Mouse (Mus musculus) heart, adult 9 months (tissue): ENCODE data around the gene Cds1.

Experiments
- DNase-seq, 2 experiments: peaks; one replicate each; pipeline ENCODE4 v3.0.0; 2022; ENCODE audit warnings: low spot score in 2 of 2

Gene Cds1

DNA sequence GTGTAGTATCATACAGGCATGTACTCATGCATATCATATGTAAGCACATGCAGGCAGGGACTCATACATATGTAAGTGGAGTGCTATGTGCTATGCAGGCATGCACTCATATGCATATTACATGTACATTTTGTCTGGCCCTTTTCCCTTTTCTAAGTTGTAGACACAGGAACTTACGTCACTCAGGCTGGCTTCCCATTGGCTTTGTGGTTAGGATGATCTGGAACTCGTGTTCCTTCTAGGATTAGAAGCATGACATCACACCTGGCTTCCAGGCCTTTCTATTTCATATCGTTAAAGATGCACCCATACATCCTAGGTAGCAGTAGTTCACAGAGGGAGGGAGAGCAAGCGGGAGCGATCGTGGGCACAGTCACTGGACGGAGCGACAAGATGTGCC is 10.3 kb downstream of the Cds1 start:
- no peak for DNase-seq

DNA sequence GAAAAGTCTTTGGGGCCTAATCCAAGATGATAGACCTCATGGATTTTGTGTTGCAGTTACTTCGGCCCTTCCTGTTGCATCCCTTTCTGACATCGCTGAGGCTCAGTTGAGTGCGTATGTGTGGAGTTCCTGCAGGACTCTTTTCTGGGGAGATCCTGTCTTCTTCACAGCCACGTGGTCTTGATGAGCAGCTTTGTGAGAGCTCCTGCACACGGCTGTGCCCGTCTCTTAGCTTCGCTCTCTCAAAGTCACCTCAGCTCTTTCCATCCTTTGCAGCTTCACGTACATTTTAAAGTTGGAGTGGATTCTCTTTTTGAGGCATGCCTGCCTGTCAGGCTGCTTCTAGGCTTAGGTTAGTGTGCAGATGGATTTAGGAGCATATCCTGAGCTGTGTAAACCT is 11.6 kb downstream of the Cds1 start:
- DNase-seq = no peak

DNA sequence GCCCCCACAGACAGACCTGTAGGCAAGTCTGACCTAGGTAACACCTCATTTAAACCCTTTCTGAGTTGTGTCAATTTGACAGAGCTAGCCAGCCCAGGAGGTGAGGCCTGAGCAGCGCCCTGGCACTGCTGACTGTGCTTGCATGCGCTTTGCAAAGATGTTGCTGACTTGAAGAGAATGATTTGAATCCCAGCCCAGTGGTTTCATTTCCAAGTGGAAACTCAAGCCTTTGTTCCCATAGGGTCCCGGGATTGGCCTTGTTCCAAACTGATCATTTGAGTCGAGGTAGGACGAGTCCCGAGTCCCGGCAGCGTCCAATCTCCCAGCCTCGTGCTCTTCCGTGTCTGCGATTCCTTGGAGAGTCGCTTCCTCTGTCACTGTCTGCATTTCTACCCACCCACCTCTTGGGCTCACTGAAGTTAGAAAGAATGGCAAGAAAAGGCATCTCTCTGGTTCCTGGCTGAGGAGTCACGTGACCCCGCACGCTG is 14.5 kb downstream of the Cds1 start:
- DNase-seq = no peak

DNA sequence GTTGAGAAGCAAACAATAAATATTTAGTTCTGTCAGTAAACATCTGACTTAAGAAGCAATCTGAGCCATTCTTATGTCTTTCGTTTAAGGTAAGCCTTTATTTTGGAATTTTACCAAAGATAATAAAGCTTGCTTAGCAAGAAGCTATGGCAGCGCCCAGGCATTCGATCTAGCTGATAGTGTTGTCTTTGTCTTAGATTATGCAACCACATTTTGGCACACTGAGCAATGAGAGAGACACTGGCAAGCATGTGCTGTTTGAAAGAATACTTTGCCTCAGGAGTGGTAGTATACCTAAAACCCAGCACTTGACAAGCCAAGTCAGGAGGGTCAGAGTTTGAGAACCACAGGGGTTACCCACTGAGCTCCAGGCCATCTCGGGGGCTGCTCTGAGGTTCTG is 16.0 kb downstream of the Cds1 start:
- DNase-seq = no peak

DNA sequence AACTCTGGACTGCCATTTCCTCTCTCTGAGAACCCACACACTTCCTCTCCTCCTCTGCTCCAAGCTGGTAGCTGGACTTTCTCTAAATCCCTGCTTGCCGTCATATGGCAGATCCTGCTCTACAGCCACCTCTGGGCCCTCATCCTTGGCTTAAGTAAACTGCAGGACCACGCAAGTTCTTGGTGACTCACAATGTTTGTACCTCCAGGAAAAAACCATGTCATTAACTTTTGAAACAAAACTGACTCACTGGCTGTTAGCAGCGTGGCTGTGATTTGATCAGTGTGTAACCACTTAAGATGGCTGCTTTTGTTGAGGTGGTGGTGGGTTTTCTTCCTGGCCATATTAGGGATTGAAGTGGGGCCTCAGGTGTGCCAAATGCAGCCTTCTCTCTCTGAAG is 19.4 kb downstream of the Cds1 start:
- DNase-seq = no peak

DNA sequence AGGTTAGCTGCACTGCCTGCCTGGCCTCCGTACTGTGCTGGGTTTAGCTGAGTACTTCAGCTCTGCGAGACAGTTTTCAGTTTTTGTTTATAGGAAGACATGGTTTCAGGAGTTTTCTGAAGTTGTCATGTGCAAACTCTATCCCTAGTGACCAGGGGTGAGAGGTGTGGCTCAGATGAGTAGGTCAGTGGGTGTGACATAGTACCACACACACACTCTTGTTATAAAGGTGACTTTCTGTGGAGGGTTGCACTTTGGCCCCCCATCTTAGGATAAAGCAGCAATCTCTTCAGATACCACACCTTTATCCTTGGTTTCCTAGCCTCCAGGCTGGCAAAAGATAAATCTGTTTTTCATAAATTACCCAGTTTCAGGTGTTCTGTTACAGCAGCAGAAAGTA is 19.9 kb downstream of the Cds1 start:
- DNase-seq = no peak

DNA sequence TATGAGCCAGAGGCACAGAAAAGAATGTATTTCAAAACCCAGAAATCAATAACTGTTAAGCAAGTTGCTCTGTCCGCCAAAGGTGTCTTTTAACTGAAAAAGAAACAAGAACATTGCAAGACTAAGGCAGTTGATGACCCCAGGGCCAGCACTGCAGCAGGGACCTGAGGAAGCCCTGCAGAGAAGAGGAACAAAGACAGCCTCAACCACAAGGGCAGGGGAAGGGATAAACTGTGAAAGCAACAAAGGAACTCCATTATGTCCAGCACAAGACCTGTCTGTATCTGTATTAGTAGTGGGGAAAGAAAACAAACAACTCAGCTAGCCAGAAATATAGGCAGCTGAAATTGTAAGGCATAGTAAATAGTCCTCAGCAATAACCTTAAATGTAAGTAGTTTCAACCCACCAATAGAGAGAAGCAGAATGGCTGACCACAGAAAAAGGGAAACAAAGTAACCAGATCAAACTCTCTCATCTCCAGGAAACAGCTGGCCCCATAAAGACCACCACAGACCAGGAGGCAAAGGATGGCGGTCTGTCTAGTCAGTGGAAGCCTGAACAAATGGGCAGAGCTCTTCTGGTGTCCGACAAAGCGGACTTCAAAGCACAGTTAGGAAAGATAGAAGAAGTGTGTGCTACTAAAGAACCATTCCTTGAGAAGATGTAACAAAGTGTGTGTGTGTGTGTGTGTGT is 21.1 kb downstream of the Cds1 start:
- DNase-seq = peak in 1 of 2 experiments; percentile 2

DNA sequence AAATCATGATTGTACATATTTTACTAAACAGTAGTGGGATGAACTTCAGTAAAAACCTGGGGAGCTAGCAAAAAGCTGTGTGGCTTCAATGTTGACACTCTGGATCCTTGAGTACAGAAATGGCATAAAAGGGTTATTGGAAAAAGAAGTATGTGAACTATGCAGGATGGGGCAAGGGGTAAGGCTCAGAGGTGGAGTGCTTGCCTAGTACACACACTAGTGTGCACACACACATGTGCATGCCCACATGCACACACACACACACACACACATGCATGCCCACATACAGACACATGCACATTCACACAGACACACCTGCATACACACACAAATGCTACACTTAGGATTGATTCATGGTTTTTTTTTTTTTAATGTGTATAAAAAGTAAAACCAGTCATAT is 24.8 kb downstream of the Cds1 start:
- no peak for DNase-seq

DNA sequence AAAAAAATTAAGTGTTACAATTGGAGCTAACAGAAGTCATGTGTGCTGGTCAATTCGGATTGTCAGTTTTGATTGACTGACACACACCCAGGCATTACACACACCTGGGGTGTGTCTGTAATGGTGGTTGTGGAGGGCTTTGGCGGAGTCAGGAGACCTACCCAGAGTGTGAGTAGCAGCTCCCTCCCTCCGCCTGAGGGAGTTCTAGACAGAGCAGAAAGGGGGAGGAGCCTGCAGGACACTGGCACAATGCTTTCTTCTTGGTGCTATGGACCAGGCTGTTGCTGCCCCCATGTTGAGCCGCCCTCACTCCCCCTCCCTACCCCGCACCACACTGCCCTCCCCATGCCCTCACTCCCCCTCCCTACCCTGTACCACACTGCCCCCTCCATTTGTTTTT is 25.6 kb downstream of the Cds1 start:
- DNase-seq = no peak

DNA sequence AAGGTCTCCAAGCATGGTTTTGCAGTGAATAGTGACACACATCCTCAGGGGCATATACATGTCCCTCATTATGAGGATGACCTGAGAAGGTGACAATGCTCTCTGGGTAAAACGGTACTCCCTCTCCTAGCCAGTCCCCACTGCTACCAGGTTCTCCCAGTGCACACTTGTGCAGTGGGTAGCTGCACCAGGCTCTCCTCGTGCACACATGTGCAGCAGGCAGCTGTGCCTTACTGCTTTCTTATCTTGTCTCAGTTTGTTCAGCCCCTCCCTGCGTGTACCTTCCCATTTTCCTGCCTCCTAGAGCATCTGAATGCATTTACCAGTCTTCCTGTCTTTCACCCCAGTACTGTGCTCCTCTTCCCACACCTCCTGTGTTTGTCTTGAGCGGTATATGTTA is 27.7 kb downstream of the Cds1 start:
- no peak for DNase-seq

DNA sequence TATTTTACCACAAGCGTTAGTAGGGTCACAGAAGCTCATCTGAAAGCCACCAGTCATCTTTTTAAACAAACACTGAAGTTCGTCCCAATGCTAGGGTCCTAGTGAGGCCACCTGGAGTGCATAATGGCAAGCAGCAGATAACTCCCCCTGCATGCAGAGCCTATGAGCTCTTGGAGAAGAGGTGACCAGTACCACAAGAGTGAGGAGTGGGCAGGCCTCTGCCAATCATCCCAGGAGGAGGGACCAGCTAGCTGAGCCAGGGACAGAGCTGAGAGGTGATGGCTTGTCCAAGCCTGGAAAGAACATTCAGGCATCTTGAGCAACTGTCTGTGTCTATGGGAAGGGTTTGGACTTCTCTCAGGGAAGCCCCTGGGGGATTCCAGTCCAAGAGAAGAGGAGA is 37.0 kb downstream of the Cds1 start:
- DNase-seq = no peak

DNA sequence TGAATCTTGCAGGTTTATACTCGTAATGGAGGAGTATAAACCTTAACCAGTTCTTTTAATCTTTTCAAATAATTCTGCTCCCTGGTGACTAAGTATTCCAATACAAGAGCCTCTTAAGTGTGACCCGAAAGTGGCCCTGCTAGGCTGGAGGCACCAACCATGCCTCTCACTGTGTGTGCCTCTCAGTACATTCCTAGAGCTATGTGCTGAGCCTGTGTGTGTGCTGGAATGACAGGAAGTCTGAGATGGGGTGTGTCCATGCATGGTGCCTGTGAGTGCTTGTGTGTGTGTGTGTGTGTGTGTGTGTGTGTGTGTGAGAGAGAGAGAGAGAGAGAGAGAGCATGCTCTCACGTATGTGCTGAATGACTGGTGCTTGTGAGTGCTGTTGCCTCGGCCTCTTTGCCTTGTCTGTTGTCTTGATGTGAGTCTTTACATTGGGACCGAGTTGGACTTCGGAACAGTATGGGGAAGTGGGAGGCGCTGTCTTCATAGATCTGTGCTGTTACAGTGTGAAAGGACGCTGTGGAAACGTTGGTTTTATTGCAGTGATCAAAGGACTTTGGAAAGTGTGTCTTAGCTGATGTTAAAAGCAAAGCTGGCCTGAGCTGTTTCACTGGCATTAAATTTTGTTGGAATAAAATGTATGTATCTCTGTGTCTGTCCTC is 37.6 kb downstream of the Cds1 start:
- DNase-seq = no peak

DNA sequence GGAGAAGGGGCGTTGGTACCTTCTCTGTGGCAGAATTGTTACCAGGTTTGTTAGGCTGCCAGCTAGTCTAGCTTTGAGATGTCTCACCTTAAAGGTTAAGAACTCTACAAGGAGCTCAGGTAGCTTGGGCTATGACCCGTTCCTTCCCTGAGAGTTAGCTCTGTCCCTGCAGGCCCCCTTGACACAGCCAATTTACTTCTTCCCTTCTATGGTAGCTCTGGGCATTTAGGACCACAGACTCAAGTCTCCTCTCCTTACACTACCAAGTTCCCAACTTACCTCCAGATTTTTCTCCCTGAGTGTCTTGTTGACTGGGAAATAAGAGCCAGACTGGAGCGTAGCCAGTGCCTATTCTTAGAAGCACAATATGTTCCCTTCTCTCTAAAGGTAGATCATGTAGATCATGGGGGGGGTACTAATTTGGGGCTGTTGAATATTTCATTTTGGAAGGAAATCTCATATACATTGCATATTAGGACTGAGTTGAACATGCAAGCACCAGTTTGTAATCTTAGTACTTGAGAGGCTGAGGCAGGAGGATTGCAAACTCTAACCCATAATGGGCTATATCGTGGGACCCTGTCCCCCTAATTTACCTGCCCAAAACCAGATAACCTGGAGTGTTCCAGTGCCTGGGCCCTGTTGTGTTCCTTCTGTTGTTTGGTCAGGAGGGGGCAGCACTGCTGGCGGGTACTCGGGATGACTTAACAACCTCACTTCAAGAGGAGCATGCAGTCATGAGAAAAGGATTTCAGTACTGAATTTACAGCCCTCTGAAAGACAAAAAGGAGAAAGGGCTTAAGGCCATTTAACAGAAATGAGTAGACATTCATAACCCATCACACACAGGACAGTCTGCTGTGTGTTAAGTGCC is 46.6 kb downstream of the Cds1 start:
- DNase-seq = no peak

DNA sequence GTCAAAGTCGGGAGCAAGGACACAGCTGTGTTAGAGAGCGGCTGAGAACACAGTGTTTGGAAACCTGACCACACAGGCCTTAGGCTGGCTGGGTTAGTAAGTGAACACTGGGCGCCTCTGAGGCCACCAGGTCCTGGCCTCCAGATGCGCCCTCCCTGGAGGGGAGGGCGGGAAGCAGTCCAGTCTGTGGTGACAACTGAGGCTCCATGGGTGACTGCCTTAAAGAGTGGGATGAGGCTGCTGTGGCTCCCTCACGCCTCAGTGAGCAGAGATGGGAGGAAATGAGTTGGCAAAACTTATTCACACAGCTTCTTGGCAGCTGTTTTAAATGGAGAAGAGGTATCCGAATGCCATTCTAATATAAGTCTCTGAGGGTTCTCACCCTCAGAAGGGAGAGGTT is 51.9 kb downstream of the Cds1 start:
- no peak for DNase-seq

DNA sequence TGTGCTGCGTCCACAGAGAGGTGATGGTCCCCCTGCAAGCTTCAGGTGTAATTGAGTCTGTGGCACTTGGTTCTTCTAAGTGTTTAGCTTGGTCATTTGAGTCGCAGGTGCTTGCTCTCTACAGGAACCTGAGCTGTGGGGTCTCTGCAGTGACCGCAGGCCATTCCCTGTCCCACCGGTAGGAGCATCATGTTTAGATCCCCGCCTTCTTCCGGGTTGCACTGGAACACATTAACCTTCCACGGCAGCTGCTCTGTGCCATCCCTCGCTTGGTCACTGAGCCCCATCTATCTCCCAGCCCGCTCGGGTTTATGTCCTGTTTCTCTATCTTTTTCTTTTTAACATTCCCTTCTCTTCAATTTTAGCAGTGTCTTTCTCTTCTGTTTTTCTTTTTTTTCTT is 54.3 kb downstream of the Cds1 start:
- no peak for DNase-seq

DNA sequence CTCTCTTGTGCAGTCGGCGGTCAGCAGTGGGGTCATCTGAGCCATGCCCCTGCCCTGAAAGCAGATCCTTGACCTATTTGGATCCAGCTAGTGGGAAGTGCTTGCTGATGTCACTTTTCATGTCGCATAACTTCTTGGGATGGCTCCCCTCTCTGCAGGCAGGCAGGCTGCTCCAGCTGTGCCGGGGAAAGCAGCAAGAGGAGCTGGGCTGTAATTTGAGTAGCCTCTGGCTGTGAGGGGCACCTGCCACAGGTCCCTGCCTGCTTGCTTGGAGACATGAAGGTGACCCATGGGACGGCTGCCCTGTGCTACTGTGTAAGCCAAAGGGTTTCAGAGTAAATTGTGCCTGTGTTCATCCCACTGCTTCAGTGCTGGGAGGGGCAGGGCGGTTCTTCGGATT is 54.9 kb downstream of the Cds1 start:
- no peak for DNase-seq

DNA sequence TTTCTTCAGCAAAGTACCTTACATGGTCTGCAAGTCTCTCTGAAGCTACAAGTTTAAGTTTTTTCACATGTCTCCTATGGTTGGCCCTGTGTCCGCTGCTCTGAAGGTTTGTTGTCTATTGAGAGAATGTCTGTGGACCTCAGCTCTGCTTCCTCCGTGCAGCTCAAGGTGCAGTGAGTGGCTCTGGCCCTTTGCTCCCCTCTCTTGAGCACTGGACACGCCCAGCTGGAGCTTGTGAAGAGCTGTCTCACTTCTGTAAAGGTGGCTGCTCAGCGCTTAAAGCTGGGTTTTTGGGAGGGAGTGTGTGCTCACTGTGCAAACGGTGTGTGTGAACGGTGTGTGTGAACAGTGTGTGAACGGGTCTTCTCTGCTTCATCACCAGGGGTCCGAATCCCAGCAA is 56.1 kb downstream of the Cds1 start:
- no peak for DNase-seq

DNA sequence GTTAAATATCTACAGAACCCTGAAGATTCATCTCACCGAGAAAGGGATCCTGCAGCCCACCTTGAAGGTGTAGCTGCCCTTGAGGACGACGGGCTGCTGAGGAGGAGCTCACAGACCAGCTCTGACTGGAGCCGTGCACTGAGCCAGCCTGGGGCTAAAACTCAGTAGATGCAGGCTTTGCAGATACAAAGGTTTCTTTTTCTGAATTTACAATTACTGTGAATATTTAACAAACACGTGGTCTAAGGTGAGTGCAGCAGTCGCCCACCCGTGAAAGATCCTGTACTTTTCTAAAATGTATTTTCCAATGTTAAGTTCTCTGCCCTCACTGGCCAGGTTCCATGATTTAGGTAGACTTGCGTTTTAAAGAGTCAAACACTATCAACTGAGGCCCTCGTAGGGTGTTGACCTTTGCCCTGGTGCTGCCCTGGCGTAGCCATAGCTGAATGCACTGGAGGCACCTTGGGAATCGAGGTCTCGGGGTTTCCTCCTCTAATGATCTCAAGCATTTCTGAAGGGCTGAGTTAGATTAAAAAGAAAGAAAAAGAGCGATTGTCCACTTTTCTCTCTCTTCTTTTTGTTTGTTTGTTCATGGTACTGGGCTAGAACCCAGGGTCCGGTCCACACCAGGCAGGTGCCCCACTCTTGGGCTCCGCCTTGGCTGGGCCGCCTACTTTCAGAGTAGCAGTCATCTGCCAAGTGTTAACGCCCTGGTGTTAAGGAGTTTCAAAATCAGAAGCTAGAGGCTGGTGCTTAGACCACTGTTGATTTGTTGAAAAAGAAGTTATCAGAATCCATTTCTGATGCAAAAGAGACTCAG is 56.8 kb downstream of the Cds1 start:
- DNase-seq = no peak

DNA sequence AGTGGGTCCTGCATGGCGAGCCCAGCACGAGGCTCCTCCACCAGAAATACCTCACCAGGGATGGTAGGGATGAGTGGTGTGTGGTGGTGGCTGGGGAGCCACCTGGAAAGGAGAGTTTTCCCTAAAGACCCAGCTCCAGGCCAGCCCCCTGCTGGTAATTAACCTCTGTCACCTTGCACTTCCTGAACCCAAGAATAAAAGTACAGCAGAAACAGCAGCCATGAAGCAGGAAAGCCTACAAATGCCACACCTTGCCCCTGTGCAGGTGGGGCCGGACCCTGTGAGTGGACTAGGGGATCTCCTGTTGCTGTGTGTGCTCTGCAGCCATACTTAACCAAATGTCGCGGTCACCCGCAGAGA is 57.4 kb downstream of the Cds1 start:
- DNase-seq = no peak

DNA sequence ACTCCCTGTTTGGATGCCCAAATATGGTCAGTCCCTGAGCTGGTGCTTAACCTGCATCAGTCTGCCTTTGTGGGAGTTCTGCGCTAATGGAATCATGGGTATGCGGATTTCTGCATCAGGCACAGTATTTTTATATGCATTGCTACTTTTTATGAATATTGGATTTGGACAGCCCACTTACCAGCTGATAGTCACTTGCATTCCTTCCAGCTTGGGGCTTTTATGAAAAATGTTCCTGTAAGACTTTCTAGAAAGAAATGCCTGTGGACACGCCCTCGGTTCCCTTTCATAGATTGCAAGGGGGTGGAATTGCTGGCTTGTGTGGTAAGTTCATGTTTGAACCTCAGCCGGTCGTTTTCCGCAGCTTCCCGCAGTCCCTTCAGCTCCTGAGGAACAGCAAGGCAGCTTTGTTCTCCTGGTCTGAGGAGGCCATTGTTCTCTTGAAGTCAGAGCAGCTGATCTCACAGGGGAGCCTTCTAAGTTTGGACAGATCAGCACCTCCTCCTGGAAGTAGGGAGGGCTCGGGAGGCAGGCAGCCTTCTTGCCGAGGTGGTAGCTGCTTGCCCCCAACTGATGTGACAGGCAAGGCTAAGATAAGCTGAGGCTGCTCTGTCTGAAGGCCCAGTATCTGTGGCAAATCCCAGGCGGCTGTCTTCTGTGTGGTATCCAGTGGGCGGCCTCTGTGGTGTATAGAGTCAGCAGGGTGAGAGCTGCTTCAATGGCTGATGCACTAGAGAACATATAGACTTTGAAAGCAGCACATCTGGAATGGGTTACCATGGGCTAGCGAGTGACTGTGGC is 60.4 kb downstream of the Cds1 start:
- DNase-seq = no peak

DNA sequence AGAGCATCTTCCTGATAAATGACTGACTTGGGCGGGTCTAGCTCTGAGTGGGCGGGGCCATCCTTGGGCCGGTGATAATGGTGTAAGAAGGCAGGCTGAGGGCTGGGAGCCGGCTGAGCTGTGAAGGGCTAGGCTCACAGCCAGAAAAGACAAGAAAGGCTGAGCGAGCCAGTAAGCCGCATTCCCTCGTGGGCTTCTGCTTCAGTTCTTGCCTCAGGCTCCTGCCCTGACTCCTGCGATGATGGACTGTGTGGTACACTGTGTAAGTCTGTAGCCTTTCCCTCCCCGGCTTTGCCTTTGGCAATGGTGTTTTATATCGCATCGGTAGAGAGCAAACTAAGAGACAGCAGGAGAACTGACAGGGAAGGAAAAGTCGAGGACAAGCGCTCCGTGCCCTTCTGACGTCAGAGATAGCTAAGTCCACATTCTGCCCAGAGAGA is 61.6 kb downstream of the Cds1 start:
- DNase-seq = peak; percentile 18 to 44
